Mouse (Mus musculus) liver, adult 2 months (tissue): ENCODE data around the gene Pex10.

Experiments
- CTCF ChIP-seq: fragments of 200-500 bp; IDR thresholded peaks from 2 replicates; pipeline ENCODE4 v1.5.1; 2011; ENCODE audit warnings: low read depth, low read length, control low read depth
- POLR2A ChIP-seq: fragments of 200-500 bp; IDR thresholded peaks from 2 replicates; pipeline ENCODE4 v1.6.1; 2011; ENCODE audit warnings: low read length, control low read depth; ENCODE audit not compliant: insufficient read depth; ENCODE audit errors: extremely low read depth

- no peak for TF ChIP-seq CTCF
- no peak for TF ChIP-seq POLR2A
These were observed 53.8 kb downstream of the Pex10 start for GRCm38 (mm10) chr4:155120583-155120982.
